Mouse (Mus musculus) C2C12 (cell line): ENCODE results near the gene Cdh4. TPM values are rescaled to one million over a fixed set of nuclear protein-coding genes. Genes with fewer than 3 reads are reported as not detected.

ENCODE experiments used
- H3K27me3 ChIP-seq: one replicate; pipeline ENCODE4 v1.6.1; 2011; ENCODE audit not compliant: control insufficient read depth, insufficient read depth, insufficient read length
- H3K36me3 ChIP-seq: one replicate; pipeline ENCODE4 v1.6.1; 2011; ENCODE audit not compliant: control insufficient read depth, insufficient read depth
- H3K4me3 ChIP-seq: one replicate; pipeline ENCODE4 v1.5.1; 2011; ENCODE audit warnings: mild to moderate bottlenecking, control low read depth; ENCODE audit not compliant: poor library complexity, insufficient read depth, severe bottlenecking
- H3K79me2 ChIP-seq: one replicate; pipeline ENCODE4 v1.6.1; 2011; ENCODE audit not compliant: control insufficient read depth, insufficient read depth
- H3K79me3 ChIP-seq: one replicate; pipeline ENCODE4 v1.6.1; 2011; ENCODE audit warnings: low read depth, control low read depth
- H3ac ChIP-seq: one replicate; pipeline ENCODE3; 2011; ENCODE audit warnings: low read depth; ENCODE audit not compliant: control insufficient read depth, insufficient read length
- CEBPB ChIP-seq: IDR thresholded peaks from one replicate; pipeline ENCODE4 v1.6.1; 2011; ENCODE audit warnings: low read depth, mild to moderate bottlenecking, control low read depth, moderate library complexity
- CTCF ChIP-seq: IDR thresholded peaks from one replicate; pipeline ENCODE4 v1.5.1; 2011; ENCODE audit not compliant: control insufficient read depth, insufficient read depth, insufficient read length
- FOSL1 ChIP-seq: IDR thresholded peaks from one replicate; pipeline ENCODE4 v1.8.0; 2011; ENCODE audit warnings: mild to moderate bottlenecking, low read length; ENCODE audit not compliant: poor library complexity, insufficient read depth, severe bottlenecking
- MAX ChIP-seq: IDR thresholded peaks from one replicate; pipeline ENCODE4 v1.6.1; 2011; ENCODE audit warnings: mild to moderate bottlenecking, control low read depth
- MYOD1 ChIP-seq: IDR thresholded peaks from one replicate; pipeline ENCODE4 v1.6.1; 2011; ENCODE audit warnings: low read depth; ENCODE audit not compliant: control insufficient read depth, insufficient read length
- MYOG ChIP-seq: IDR thresholded peaks from one replicate; pipeline ENCODE4 v1.6.1; 2011; ENCODE audit not compliant: control insufficient read depth, insufficient read length; ENCODE audit errors: extremely low read depth
- USF1 ChIP-seq: IDR thresholded peaks from one replicate; pipeline ENCODE4 v1.6.1; 2011; ENCODE audit warnings: low read depth, mild to moderate bottlenecking, control low read depth, moderate library complexity
- polyA plus RNA-seq: library from polyadenylated mRNA; unstranded; fragments of >200 nt; fragmentation: generic; extraction: Trizol; gene quantifications from one replicate; pipeline ENCODE4 v1.2.1, GENCODE M21; 2012; ENCODE audit warnings: missing spikeins

Gene Cdh4
- polyA plus RNA-seq, 1 experiment, result not detected

DNA sequence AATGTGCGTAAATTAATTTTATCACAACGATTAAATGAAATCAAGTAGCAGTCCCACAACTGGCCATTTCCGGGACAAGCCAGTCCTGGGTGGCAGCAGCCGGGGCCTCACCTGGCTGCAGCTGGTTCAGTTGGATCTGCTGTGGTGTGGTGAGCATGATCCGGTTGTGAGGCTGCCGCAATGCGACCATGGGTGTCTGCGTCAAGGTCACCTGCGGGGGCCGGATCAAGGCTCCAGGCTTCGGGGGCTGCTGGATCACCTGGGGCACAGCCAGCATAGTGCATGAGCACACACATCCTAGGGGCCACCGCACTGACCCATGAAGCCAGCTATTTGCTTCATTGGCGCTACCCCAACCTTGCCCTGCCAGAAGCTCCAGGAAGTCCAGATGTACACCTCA is 486.9 kb downstream of the Cdh4 start:
- TF ChIP-seq CEBPB, result no peak
- TF ChIP-seq FOSL1, result no peak
- no peak for TF ChIP-seq MAX
- TF ChIP-seq MYOD1, result no peak
- TF ChIP-seq CTCF, result no peak
- TF ChIP-seq USF1, result no peak
- TF ChIP-seq MYOG, result no peak
- Histone ChIP-seq H3K4me3 (no peak overlapping the region), H3K79me2 (no peaks in the 10 kb centered on the region), H3ac (no peak overlapping the region), H3K27me3 (no peaks in the 10 kb centered on the region), H3K36me3 (peaks cover 53% of the 10 kb centered on the region), H3K79me3 (no peaks in the 10 kb centered on the region)

DNA sequence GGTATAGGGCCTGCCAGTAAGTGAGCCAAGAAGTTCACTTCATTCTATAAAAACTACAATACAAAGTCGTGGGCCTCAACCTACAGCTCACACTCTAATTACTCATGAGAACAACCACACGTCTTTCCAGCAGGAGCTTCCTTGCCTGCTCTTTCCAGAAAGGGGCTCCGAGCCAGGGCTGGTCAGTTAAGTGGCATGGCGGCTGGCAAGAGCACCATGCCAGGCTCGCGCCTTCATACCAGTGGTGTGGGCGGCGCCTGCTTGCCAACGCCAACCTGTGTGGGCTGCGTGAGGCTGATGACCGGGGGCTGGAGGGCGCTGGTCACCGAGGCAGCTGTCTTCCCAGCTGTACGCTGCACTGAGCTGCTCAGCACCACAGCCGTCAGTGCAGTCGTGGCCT is 489.5 kb downstream of the Cdh4 start:
- H3ac ChIP-seq, result no peak overlapping the region
- H3K4me3 ChIP-seq, result no peak overlapping the region
- no peaks in the 10 kb centered on the region for H3K79me3 ChIP-seq
- peaks cover 11% of the 10 kb centered on the region for H3K79me2 ChIP-seq
- H3K36me3 ChIP-seq, result peaks cover 41% of the 10 kb centered on the region
- H3K27me3 ChIP-seq, result no peaks in the 10 kb centered on the region
- TF ChIP-seq FOSL1, result no peak
- no peak for TF ChIP-seq CEBPB
- TF ChIP-seq MYOG, result no peak
- no peak for TF ChIP-seq MAX
- TF ChIP-seq MYOD1, result no peak
- no peak for TF ChIP-seq CTCF
- TF ChIP-seq USF1, result no peak

DNA sequence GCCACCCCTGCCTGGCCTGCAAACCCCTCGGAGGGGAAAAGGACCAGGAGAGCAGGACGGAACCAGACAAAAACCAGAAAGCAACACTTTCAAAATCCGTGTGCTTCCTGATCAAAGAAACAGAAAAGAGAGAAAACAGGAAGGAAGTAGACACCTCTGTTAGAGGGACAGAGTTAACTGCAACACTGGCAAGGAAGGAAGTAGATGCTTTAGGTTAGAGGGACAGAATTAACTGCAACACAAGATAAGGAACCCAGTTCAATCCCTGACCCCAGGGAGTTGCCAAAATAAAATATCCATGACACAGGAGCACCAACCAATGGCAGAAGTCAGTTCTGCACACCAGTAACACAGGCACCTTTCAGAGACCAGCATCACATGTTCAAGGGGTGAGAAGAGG is 491.9 kb downstream of the Cdh4 start:
- Histone ChIP-seq H3K4me3 (no peak overlapping the region), H3ac (no peak overlapping the region), H3K79me2 (peaks cover 36% of the 10 kb centered on the region), H3K27me3 (no peaks in the 10 kb centered on the region), H3K79me3 (peaks cover 3% of the 10 kb centered on the region), H3K36me3 (peaks cover 31% of the 10 kb centered on the region)
- no peak for TF ChIP-seq USF1
- no peak for TF ChIP-seq CEBPB
- TF ChIP-seq MAX, result no peak
- no peak for TF ChIP-seq MYOD1
- no peak for TF ChIP-seq MYOG
- no peak for TF ChIP-seq CTCF
- no peak for TF ChIP-seq FOSL1

DNA sequence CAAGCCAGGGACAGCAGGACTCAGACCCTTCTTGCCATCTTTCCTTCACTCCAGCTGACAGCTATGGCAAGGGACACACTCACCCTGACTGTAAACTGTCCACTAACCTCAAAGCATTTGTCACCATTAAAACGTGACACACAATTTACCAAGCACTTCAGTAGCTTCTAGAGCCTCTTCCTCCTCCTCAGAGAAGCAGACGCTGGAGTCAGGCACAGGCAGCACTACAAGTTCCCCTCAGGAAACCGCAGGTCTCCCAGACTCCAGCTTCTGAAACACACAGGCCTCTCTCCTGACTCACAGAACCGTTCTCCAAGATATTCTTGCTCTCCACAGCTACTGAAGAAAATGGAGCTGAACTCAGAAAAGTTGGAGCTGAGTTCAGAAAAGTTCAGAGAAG is 494.9 kb downstream of the Cdh4 start:
- H3K36me3 ChIP-seq, result peaks cover 10% of the 10 kb centered on the region
- TF ChIP-seq MYOD1 (no peak), CEBPB (no peak), FOSL1 (no peak), USF1 (no peak), MYOG (no peak), CTCF (no peak), MAX (no peak)
- peaks cover 65% of the 10 kb centered on the region for H3K79me2 ChIP-seq
- no peaks in the 10 kb centered on the region for H3K27me3 ChIP-seq
- H3K79me3 ChIP-seq, result peaks cover 26% of the 10 kb centered on the region
- no peak overlapping the region for H3K4me3 ChIP-seq
- H3ac ChIP-seq, result no peak overlapping the region

DNA sequence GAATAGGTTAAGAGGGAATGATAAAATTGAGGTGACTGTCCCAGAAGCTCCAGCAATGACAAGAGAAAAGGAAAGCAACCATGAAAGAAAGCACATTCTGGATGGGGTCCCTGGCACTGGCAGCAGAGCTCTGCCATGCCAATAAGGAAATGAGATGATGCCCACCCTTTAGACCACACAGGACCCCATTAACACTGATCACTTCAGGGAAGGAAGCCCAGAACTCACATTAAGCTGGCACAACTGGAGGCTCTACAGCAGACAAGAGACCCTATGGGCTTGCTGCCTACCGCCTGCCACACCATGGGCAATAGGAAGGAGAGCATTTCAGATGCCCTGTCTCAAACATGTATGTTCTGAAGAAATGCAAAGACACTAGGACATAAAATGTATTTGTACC is 499.5 kb downstream of the Cdh4 start:
- H3K79me2 ChIP-seq, result peaks cover 100% of the 10 kb centered on the region
- H3K27me3 ChIP-seq, result no peaks in the 10 kb centered on the region
- no peaks in the 10 kb centered on the region for H3K36me3 ChIP-seq
- H3K4me3 ChIP-seq, result no peak overlapping the region
- H3ac ChIP-seq, result no peak overlapping the region
- no peak for TF ChIP-seq CTCF
- no peak for TF ChIP-seq USF1
- no peak for TF ChIP-seq MYOG
- TF ChIP-seq MYOD1, result no peak
- no peak for TF ChIP-seq FOSL1
- TF ChIP-seq MAX, result no peak
- no peak for TF ChIP-seq CEBPB
- peaks cover 67% of the 10 kb centered on the region for H3K79me3 ChIP-seq

DNA sequence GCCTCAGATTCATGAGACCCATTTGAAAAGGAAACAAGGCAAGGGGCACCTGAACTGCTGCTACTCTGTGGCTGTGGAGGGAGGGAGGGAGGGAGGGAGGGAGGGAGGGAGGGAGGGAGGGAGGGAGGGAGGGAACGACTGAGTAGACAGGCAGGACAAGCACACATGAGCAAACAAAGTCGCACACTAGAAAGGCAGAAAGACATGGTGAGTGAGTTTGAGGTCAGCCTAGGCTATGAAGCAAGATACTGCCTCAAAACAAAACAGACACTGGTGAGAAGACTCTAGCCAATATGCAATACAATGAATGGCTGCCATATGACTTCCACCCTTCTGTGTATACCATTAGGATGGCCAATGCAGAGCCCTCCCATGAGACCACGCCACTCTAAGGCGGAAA is 502.8 kb downstream of the Cdh4 start:
- no peak overlapping the region for H3K4me3 ChIP-seq
- peaks cover 100% of the 10 kb centered on the region for H3K79me2 ChIP-seq
- H3ac ChIP-seq, result no peak overlapping the region
- no peaks in the 10 kb centered on the region for H3K36me3 ChIP-seq
- TF ChIP-seq MYOG (no peak), MYOD1 (no peak), FOSL1 (no peak), USF1 (no peak), CEBPB (no peak), MAX (no peak), CTCF (no peak)
- peaks cover 85% of the 10 kb centered on the region for H3K79me3 ChIP-seq
- H3K27me3 ChIP-seq, result no peaks in the 10 kb centered on the region
